Mouse (Mus musculus): ENCODE data around the gene Tango6. TPM values are rescaled to one million over a fixed set of nuclear protein-coding genes. Genes with fewer than 3 reads are reported as not detected.
"Not testable (repeated sequence)": the region's sequence is repeated elsewhere in the genome, so short reads cannot be mapped to it uniquely, and the experiment has no call there.

Tango6 gene
- total RNA-seq, 1 experiment from 2014 or later: 12.9 TPM

DNA sequence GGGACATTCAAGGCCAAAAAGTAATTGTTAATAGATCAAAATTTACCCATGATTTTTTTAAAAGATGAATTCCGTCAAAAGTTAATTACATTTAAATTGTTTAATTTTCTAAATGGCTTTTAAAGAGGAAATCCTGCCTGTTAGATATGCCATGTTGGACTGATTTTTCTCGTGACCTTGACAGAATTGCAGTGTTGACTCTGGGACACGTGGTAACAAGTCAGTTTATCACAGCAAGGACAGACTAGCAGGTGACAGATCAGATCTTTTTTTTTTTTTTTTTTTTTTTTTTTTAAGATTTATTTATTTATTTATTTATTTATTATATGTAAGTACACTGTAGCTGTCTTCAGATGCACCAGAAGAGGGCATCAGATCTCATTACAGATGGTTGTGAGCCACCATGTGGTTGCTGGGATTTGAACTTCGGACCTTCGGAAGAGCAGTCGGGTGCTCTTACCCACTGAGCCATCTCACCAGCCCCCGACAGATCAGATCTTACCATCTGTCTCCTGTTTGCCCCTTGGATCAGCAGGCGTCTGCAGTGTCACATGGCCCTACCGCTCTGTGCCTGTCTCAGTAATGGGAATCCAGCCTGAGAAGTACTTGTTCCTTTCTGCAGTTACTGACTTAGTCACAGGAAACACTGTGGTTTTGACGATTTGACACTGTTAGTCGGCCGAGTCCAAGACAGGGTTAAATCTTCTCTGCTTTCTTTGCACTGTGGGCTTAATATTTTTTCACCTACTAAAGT lies 119.7 kb downstream of the Tango6 start:
- not testable (repeated sequence) for ATAC-seq (ENCODE audit: extremely low read depth, insufficient number of reproducible peaks, low FRiP score, poor library complexity, severe bottlenecking)

DNA sequence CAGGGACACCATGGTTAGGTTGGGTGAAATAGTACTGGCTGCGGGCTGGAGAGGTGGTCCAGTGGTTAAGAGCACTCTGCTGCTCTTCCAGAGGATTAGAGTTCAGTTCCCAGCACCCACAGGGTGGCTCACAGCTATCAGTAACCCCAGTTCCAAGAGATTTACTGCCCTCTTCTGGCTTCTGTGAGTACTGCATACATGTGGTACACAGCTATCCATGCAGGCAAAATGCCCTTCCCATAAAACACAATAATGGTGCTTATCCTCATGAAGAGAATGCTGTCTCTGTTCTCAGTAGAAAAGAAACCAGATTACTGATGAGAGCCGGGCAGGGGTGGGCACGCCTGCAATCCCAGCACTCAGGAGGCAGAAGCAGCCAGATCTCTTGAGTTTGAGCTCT lies 123.0 kb downstream of the Tango6 start:
- no peak for ATAC-seq (ENCODE audit: extremely low read depth, insufficient number of reproducible peaks, low FRiP score, poor library complexity, severe bottlenecking)

DNA sequence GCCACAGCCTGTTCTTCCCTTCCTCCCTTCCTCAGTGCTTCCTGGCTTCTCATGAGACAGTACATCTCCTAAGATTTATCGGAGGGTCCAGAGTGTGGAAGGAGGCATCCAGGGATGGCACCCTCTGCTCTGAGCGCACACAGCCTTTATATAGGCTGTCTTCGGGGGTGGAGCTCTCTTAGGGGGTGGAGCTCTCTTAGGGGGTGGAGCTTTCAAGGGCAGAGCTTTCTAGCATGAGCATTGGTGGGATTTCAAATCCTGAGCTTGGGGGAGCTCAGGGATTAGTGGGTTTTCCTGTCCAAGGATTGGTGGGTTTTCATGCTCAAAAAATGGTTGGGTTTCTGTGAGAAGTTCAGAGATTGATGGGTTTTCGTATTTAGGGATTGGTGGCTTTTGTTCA lies 124.6 kb downstream of the Tango6 start:
- ATAC-seq (ENCODE audit: extremely low read depth, insufficient number of reproducible peaks, low FRiP score, poor library complexity, severe bottlenecking): no peak

DNA sequence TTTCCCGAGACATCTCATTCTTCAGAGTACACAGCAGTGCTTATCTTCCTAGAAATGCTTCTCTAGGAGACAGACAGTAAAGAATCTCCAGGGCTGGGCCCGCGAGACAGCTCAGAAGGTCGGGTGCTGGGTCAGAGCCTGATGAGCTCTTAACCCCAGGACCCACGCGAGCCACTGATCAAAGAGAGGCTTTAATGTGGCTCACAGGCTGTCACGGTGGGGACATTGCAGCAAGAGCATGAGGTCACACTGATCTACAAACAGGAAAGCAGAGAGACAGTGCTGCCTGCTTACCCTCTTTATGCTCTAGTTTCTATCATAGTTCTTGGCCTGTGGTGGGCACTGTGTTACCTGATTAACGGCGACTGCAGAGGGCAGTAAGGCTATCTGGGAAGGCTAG lies 126.9 kb downstream of the Tango6 start:
- ATAC-seq (ENCODE audit: extremely low read depth, insufficient number of reproducible peaks, low FRiP score, poor library complexity, severe bottlenecking): no peak

DNA sequence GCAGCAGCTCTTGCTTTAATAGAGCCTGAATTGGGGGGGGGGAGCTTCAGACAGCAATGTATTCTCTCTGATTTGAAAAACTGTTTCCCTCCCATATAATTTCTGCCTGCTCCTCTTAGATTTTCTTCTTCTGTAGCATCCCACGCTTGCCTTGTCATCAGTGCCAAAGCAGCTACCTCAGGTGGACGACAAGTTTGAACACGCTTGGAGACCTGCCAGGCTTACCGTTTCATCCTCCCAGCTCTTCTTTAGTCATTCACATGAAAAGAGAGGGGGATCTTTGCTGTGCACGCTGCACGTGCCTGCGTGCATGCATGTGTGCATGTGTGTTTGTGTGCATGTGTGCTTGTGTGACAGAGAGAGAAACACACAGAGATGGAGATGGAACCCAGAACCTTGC lies 127.5 kb downstream of the Tango6 start:
- ATAC-seq (ENCODE audit: extremely low read depth, insufficient number of reproducible peaks, low FRiP score, poor library complexity, severe bottlenecking): no peak

DNA sequence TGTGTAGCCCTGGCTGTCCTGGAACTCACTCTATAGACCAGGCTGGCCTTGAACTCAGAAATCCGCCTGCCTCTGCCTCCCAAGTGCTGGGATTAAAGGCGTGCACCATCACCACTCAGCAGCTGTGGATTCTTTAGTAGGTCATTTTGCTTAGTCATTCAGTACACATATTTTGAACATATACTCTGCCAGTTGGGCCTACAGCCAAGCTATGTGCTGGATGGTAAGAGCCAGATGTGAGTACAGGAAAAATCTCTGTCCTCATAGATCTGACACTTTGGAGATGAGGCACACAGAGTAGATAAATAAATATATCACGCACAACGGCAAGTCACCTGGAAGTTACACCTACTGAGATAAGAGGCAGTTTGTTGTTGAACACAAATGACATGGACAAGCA lies 129.7 kb downstream of the Tango6 start:
- ATAC-seq (ENCODE audit: extremely low read depth, insufficient number of reproducible peaks, low FRiP score, poor library complexity, severe bottlenecking): no peak

DNA sequence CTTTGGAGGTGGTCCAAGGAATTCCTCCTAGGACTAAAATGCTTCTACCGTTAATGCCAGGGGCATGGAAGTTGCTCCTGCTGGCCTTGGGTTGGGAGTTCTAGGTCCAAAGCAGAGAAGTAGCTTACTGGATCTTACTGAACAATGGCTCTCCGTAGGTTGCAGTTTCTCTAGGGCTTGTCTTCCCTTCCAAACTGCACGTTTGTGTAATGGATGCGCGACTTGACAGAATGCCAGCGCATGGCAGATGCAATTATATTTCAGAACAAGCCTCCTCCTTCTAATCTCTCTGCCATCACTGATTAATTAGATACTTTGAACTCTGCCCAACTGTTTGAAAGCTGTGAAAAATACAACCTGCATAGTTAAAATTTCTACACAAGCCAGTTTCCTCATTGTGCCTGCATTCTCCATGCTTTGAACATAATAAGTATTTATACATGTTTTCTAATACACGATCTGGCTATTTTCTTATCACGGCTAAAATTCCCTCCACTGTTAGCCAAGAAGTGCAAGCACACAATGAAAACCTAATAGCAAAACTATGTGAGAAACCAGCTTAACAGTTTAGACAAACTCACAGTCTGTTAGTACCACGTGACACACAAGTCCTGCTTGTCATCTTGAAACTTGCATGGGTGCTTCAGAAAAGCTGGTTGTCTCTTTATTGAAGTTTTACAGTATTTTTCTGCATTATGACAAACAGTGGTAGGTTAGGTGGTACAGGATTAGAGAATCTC lies 133.7 kb downstream of the Tango6 start:
- no peak for ATAC-seq (ENCODE audit: extremely low read depth, insufficient number of reproducible peaks, low FRiP score, poor library complexity, severe bottlenecking)

DNA sequence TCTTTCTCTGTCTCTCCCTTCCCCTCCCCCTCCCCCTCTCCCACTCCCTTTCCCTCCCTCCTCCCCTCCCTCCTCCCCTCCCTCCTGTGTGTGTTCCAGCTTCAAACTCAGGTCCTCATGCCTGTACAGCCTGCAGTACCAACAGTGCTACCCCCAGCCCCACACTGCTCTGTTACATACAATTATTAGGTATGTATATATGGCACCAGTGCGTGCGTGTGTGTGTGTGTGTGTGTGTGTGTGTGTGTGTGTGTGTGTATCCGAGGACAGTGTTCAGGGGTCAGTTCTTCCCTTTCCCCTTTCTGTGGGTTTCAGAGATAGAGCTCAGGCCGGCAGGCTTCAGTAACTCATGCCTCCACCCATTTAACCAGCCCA lies 134.3 kb downstream of the Tango6 start:
- no peak for ATAC-seq (ENCODE audit: extremely low read depth, insufficient number of reproducible peaks, low FRiP score, poor library complexity, severe bottlenecking)

DNA sequence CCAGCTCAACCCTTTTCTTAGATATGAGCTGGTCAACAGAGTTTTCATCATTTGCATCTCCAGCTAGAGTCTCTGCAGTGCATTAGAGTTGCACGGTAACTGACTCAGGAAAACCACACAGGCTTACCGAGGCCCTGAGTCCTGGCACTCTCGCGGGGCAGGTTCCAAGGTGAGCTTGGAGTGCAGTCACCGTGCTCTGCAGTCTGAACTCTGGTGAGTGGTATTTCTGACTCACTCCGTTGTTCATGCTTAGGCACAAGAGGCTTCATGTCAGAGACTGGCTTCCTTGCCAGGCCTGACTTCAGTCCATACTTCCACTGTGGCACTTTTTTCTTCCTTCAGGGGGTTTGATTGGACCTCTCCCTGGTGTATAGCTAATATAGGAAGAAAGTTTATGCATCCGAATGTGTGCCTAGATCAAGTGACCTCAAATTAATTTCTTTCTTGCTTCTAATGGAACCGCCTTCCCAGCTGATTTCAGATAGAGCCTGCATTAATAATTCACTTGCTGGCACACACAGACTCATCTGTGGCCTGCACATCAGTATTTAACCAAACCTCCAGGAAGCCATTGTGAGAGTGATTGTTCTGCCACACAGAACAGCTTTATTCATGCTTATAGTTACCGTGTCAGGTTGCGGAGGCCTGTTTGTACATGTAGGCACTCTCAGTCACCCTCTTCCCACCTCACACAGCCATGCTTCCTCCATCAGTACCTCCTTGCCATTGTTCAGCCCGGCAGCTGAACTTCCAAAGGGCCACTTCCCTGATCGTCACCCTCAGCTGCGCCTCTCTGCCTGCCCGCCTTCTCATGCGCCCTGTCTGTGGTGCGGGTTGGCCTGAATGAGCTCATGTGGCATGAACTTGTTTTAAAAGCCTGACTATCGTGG lies 136.0 kb downstream of the Tango6 start:
- no peak for ATAC-seq (ENCODE audit: extremely low read depth, insufficient number of reproducible peaks, low FRiP score, poor library complexity, severe bottlenecking)

DNA sequence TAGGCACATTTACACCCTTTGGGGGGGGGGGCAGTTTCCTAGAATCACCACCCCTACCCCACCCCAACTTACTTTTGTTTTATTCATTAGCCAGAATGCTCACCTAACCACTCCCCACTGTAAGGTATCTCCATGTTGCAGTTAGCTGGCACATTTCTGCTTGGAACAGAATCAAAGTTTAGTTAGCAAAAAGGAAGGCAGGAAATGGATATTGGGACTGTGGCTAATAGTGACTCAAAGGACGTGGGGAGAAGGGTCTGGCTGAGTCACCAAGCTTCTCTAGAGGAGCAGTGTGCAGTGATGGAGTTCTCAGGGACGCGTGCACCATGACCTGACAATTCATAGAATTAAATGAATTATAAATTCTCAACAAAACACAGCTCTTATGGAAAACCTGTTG lies 136.7 kb downstream of the Tango6 start:
- no peak for ATAC-seq (ENCODE audit: extremely low read depth, insufficient number of reproducible peaks, low FRiP score, poor library complexity, severe bottlenecking)

DNA sequence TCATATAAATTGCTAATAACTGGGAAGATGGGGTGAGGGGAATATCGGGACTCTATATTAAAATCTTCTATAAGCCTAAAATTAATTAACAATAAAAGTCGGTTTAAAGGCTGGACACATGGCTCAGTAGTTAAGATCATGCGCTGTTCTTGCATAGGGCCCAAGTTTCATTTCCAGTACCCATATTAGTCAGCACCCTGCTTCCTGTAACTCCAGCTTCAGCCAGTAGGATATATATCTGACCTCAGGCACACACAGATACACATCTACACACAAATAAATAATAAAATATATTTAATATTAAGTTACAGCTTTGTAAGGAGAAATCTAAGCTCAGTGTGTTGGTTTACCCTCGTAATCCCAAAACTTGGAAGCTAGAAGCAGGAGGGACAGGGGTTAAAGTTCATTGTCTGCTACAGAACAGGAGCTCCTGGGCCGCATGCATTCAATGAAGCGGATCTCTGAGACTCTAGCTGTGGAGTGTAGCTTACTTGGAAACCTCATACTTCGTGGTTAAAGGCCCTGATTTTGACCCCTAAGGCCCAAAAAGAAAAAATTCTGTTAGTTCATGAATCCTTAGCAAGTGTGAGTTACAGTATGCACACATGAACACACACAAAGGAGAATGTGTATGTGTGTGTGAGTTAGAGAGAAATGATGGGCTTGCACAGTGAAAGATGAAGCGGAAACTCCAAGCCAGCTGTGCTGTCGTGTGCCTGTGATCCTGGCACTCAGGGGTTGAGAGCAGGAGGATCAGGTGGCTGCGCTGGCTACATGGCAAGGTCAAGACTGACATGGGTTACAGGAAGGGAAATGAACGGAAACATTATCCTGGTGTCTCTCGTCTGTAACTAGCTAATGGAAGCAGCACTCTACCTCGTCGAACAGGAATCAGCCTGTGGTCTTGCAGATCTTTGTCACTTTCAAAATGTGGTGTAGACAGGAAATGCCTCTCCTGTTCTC lies 138.0 kb downstream of the Tango6 start:
- ATAC-seq (ENCODE audit: extremely low read depth, insufficient number of reproducible peaks, low FRiP score, poor library complexity, severe bottlenecking): no peak

DNA sequence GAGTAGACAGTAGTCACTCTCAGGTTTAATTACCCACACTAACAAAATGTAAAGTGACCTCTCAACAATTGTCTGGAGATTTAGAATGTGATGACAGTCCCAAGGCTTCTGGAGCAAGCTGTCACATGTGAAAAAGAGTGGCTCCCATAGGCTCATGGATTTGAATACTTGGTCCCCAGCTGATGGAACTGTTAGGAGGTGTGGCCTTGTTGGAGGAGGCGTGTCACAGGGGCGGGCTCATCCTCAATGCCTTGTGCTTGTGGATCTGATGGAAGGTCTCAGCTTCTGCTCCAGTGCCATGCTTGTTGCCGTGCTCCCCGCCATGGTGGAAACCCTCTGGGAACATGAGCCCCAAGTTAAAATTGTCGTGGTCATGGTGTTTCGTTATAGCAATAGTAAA lies 146.1 kb downstream of the Tango6 start:
- no peak for ATAC-seq (ENCODE audit: extremely low read depth, insufficient number of reproducible peaks, low FRiP score, poor library complexity, severe bottlenecking)

DNA sequence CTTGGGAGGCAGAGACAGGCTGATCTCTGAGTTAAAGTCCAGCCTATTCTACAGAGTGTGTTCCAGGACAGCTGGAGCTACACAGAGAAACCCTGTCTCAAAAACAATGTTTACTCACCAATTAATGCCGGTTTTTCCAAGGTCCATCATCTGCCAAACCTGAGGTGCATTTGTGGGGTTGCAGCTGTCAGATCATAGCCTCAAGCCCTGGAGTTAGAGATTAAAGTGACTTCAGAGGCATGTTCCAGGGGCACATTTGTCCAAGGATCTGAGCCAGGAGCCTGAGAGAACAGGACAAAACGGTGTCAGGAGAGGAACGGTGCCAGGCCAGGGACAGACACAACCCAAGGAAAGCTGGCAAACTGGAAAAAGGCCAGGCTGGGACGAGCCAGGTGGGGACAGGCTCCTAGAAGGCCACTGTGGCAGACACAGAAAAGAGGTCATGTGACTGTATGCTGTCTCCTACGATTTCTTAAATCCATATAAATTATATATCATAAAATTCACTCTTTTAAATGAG lies 146.7 kb downstream of the Tango6 start:
- no peak for ATAC-seq (ENCODE audit: extremely low read depth, insufficient number of reproducible peaks, low FRiP score, poor library complexity, severe bottlenecking)

DNA sequence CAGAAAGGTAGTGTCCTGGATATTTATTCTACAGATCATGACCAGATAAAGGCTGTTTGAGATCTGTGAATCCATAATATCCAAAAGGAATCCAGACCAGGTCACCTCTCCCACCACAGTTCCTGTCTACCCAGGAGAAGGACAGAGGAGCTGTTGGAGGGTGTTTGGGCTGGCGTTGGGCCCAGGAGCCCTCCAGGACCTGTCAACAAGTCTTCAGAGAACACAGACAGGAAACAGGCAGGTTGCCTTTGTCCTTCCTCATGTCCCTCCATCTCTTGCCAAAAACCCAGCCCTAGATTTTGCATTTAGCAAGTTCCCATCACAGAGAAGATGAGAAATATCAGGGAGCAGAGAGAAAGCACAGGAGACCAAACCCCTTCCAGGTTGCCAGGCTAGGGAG lies 152.0 kb downstream of the Tango6 start:
- ATAC-seq (ENCODE audit: extremely low read depth, insufficient number of reproducible peaks, low FRiP score, poor library complexity, severe bottlenecking): no peak

DNA sequence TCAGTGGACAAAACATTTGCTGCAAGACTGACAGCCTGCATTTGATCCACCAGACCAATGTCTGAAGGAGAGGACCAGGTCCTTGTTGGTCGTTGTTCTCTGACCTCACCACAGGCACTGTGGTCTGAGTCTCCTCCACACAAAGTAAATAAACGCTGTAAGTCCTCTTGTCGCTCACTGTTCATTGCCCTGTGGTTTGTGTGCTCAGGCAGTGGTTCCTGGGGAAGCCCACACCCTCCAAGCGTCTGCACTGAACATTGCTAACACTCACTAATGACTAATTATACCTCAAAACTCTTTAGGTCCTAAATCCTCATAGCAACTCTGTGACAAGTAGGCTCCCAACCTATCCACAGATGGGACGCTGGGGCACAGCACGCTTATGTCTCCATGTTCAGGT lies 153.7 kb downstream of the Tango6 start:
- no peak for ATAC-seq (ENCODE audit: extremely low read depth, insufficient number of reproducible peaks, low FRiP score, poor library complexity, severe bottlenecking)

DNA sequence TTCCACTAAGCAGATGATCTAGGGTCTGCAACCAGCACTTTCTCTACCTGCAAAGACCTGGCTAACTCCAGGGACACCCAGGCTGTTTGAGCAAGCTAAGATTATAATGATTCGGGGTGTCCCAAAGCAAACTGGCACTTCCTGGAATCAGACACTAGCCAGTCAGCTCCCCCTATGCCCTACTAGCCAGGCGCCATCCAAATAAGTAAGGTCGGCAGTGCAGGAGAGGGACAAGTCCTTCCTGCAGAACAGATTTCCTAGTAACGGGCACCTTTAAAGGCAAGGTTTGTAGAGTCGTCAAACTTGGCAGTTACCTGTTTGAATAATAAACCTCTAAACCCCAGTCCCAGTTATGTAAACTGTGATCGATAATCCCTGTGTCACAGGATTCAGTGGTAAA lies 155.9 kb downstream of the Tango6 start:
- ATAC-seq (ENCODE audit: extremely low read depth, insufficient number of reproducible peaks, low FRiP score, poor library complexity, severe bottlenecking): no peak

DNA sequence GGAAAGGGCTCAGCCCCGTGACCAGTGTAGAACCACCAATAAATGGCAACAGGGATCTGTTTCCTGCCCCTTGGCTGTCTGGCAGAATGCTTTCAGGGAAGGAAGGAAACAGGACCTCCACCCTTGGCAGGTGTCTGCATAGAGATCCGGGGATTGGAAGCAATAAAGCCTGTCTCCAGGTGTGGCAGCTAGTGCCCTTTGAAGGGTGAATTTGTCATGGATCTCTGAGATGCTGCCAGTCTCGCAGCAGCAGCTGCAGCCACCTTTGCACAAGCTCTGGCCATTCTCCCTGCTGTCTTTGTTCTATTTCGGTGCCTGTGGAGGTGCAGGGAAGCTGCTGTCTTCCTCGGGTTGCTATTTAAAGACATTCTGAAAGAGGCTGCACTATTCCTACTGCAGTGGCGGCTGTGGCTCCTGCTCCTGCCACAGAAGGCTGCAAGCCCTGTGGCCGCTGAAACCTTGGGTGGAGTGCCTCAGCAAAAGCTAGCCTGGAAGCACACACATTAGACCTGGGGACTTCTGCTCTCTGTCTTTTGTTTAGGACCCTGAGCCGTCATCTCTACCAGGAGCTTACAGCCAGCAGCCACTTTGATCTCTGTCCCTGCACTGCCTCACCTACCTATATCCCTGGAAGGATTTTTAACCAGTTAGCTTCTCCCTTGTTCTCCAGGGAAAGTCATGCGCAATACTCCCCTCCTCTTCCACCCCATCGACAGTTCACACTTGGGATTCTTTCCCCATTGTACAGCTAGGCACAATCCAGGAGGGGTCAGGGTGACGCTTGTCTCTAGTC lies 156.5 kb downstream of the Tango6 start:
- ATAC-seq (ENCODE audit: extremely low read depth, insufficient number of reproducible peaks, low FRiP score, poor library complexity, severe bottlenecking): no peak

DNA sequence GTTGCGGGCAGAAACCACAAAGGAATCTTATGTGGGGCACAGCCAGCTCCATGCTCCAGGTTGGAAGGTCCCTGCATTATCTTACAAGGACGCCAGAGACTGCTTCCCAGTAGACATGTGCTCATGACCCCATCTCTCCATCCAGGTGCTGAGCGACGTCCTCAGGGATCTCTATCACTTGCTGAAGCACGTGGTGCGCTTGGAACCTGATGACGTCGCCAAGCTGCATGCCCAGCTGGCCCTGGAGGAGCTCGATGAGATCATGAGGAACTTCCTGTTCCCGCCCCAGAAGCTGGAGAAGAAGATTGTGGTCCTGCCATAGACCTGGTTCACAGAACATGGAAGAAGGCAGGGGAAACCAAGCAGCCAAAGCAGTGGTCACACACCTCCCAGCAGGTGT lies 167.2 kb downstream of the Tango6 start:
- ATAC-seq (ENCODE audit: extremely low read depth, insufficient number of reproducible peaks, low FRiP score, poor library complexity, severe bottlenecking): no peak
